Mouse (Mus musculus): ENCODE measurements around the gene Scaper. TPM values are rescaled to one million over a fixed set of nuclear protein-coding genes. Genes with fewer than 3 reads are reported as not detected.

The Scaper gene
- 10 to 100 TPM; 29.7 to 32.2 TPM for total RNA-seq (2021)
- long read RNA-seq, full-length matches to known transcripts, result 18 of 24 reads
- long read RNA-seq, partial matches to known transcripts, result 4 of 24 reads
- long read RNA-seq, other reads (novel, unspliced or antisense), result 2 of 24 reads

DNA sequence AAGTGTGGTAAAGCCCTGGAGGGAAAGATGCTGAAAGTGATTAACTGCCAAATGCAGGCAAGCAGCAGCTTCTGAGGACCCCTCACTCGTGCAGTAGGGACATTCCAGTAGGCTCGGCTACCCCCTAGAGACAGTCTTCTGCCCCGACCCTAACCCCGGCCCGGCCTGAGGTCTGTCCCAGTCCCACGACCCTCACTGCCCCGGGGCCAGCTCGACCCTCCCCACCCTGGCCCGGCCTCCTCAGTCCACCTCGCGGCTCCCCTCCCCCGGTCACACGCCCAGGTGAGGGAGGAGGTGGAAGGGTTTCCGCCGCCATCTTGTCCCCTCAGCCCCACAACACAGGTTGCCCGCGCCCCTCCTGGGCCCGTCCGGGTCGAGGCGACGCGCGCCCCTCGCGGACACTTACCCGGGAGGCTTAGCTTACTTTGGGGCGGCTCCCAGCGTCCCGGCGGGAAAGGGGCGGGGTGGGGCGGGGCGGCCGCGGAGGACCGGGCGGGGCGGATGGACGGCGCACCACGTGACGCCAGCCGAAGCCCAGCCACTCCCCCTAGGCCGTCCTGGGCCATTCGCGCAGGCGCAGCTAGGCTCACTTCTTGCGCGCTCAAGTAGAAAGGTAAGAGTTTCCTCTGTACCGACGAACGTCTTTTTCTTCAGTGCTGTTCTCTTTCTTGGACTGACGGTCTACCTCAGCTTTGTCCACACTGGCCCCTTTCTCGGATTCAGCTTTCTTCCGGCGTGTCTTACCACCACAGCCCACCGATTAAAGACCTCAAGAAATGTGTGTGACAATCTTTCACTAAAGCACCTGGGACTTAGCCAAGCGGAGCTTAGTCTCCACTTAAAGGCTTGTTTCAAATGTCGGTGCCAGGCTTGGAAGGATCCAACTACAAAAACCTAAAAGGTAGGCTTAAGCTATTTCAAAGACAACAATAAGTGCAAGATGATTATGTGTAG is at the start of gene Scaper:
Scaper (minus strand) TSS at position 456 of the 954 bp plus-strand sequence.
- peak; percentile 77 to 87 for DNase-seq (ENCODE audit: low spot score in 2 of 2)

GRCm38 (mm10) chr9:55946819-55947218 is 8.9 kb upstream of the Scaper start:
- DNase-seq (ENCODE audit: low spot score in 2 of 2), result peak in 1 of 2 experiments; percentile 42

DNA sequence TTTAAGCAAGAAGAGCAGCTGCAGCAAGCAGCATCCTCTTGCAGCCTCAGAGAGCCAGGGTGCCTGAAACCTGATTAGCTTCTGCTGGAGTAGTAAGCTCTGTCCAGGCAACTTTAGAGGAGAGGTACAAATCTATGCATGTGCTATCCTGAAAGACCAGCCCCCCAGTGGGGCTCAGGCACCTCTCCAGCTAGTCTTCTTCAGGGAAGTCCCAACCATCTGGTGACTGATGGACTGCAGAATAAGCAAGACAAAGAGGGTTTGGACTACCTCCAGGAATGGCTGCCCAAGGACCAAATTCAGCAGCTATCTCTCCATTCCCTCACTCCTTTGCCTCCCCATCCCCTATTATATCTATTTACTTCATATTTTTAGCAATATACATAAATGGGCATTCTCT is 3.4 kb upstream of the Scaper start:
- DNase-seq (ENCODE audit: low spot score in 2 of 2), result no peak

DNA sequence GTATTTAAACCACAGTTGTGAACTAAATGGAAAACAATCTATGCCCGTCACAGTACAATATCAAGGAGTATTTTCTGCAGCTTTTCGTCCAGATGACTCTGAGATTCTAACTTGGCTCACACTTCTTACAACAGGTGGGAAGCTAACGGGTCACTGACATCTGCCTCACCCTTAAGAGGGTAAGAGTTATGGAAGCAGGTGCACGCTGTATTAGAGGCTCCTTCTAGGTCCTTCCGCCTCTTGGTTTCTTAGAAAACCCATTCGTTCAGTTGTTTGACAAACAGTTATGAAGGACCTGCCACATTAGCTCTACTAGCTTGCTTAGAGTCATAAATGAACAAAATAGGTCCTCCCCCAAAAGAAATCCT is 683 bp upstream of the Scaper start:
- no peak for DNase-seq (ENCODE audit: low spot score in 2 of 2)

DNA sequence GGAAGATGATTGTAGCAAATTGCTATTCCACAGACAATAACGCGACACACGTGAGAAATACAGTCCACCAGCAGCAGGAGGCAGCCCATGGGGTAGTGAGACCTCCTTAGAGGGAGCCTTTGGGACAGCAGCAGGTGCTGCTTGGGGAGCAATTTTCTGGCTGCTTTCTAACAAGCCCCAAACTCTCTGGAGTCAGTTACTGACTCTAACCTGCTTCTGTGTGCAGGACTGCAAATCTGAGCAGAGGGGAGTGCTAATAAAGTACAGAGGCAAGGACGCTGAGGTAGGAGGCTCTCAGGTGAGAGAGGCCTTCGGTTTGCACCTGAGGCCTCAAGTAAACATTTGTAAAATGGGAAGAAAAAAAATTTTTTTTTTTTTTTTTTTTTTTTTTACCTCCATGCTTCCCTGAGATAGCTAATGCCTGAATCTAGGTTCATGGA is 675 bp downstream of the Scaper start:
- DNase-seq (ENCODE audit: low spot score in 2 of 2), result no peak

GRCm38 (mm10) chr9:55932482-55932881 is 5.4 kb downstream of the Scaper start:
- no peak for DNase-seq (ENCODE audit: low spot score in 2 of 2)

DNA sequence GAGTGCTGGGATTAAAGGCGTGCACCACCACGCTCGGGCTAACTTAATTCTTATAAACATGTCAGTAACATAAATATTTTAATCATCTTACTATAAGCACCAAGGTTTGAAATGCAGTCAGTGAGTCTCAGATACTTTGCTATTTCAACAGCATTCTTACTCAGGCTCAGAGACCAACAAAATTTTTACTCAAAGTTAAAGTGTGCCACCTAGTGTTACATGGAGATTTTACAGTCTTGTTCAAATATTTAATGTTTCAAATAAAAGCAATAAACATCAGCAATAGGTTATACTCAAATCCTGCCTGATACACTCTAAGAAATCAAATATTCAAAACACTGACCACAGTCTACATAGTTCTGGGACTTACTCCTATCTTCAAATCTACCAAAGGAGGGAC is 19.3 kb downstream of the Scaper start:
- DNase-seq (ENCODE audit: low spot score in 2 of 2), result peak in 1 of 2 experiments; percentile 46

DNA sequence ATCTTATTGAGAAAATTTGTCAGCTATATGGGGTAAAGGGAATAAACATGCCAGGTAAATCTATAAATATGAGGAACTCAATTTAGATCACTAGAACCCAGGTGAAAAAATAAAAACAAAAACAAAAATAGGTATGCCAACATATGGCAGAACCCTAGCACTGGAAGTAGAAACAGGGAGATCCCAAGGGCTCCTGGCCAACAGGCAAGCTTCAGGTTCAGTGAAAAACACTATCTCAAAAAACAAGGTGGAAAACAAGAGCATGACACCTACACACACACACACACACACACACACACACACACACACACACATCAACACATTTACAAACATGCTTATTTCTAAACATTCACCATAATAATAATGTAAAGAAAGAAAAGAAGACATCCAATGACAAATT is 21.2 kb downstream of the Scaper start:
- DNase-seq (ENCODE audit: low spot score in 2 of 2), result no peak

- no peak for DNase-seq (ENCODE audit: low spot score in 2 of 2)
These were observed 26.4 kb downstream of the Scaper start for GRCm38 (mm10) chr9:55911481-55911880.

DNA sequence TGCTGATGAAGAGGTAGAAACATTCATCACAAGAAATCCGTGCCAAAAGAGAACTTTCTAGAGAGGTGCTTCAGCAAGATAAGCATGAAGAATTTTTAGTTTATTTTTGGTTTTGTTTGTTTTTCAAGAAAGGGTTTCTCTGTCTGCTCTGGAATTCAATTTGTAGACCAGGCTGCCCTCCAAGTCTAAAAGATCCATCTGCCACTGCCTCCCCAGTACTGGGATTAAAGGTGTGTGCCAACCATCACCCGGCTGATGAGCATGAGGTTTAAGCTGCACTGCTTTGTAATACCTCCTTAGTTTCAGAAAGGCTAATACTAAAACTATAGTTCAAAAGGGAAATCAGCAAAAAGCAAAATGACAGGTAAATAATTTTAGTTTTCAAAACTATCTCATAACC is 35.0 kb downstream of the Scaper start:
- no peak for DNase-seq (ENCODE audit: low spot score in 2 of 2)

GRCm38 (mm10) chr9:55901588-55901987 is 36.3 kb downstream of the Scaper start:
- DNase-seq (ENCODE audit: low spot score in 2 of 2), result no peak

GRCm38 (mm10) chr9:55900531-55900930 is 37.4 kb downstream of the Scaper start:
- DNase-seq (ENCODE audit: low spot score in 2 of 2), result no peak

- DNase-seq (ENCODE audit: low spot score in 2 of 2), result no peak
These were observed 59.9 kb downstream of the Scaper start for GRCm38 (mm10) chr9:55878066-55878465.

DNA sequence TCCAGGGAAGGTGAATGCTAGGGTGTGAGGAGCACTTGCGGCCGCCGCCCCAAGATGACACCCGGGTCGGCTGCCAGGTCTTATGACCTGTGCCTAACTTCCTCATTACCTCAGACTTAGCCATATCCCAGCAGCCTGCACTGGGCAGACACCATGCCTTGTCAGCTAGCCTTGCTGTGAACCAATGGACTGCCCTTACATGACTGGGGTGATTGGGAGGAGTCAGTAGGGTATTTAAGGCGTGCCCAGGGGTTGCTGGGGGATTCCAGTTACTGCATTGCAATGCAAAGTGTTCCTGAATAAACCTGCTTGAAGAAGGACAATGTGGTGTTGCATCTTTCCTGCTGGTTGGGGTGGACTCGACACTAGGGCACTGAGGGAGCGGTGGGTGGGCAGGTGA is 148.5 kb downstream of the Scaper start:
- DNase-seq (ENCODE audit: low spot score in 2 of 2), result no peak

- DNase-seq (ENCODE audit: low spot score in 2 of 2), result no peak
These were observed 225.9 kb downstream of the Scaper start for GRCm38 (mm10) chr9:55712016-55712415.

GRCm38 (mm10) chr9:55710553-55710952 is 227.4 kb downstream of the Scaper start:
- no peak for DNase-seq (ENCODE audit: low spot score in 2 of 2)

DNA sequence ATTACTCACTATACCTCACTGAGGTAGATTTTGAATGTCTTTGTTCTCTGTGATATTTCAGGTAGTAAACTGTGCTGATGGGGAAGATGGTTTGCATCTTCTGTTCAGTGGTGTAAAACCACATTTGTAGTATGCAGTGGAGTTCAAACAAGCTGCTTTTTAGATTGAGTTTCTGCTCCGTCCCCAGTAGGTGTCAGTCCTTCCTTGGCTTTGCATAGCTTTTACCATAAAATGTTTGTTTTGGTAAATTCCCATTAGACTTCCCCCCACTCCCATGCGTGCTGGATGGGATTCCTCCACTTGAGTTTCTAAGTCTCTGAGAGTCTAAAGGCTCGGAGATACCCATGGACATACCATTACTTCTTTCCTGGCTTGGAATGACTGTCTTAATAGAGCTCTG is 231.3 kb downstream of the Scaper start:
- no peak for DNase-seq (ENCODE audit: low spot score in 2 of 2)

- peak in 1 of 2 experiments; percentile 46 for DNase-seq (ENCODE audit: low spot score in 2 of 2)
These were observed 242.6 kb downstream of the Scaper start for GRCm38 (mm10) chr9:55695307-55695706.

- DNase-seq (ENCODE audit: low spot score in 2 of 2), result no peak
These were observed 260.8 kb downstream of the Scaper start for GRCm38 (mm10) chr9:55677099-55677498.

- no peak for DNase-seq (ENCODE audit: low spot score in 2 of 2)
These were observed 291.5 kb downstream of the Scaper start for GRCm38 (mm10) chr9:55646444-55646843.

- no peak for DNase-seq (ENCODE audit: low spot score in 2 of 2)
These were observed 310.9 kb downstream of the Scaper start for GRCm38 (mm10) chr9:55626990-55627389.

DNA sequence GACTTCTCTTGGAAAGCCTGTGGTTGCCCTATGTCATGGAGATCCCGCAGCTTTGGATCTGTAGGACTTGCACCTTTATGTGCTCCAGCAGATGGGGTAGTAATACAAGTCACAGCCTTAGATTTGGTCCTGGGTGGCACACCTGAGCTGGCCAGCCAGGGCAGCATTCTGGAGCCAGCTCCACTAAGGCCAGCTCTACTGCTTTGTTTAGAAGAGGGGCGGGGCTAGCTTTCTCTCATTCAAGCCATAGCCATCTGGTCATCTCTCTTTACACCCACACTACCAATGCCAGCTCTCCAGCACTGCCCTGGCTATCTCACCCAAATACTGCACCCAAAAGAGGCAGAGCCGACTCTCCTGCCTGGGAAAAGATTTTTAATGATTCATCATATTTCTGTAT is 323.2 kb downstream of the Scaper start:
- no peak for DNase-seq (ENCODE audit: low spot score in 2 of 2)

GRCm38 (mm10) chr9:55609751-55610150 is 328.2 kb downstream of the Scaper start:
- no peak for DNase-seq (ENCODE audit: low spot score in 2 of 2)
